Mouse (Mus musculus): ENCODE results near the gene Pid1. TPM values are rescaled to one million over a fixed set of nuclear protein-coding genes. Genes with fewer than 3 reads are reported as not detected.

The Pid1 gene
- polyA plus RNA-seq, 1 experiment from 2014 or later: 27.1 TPM

DNA sequence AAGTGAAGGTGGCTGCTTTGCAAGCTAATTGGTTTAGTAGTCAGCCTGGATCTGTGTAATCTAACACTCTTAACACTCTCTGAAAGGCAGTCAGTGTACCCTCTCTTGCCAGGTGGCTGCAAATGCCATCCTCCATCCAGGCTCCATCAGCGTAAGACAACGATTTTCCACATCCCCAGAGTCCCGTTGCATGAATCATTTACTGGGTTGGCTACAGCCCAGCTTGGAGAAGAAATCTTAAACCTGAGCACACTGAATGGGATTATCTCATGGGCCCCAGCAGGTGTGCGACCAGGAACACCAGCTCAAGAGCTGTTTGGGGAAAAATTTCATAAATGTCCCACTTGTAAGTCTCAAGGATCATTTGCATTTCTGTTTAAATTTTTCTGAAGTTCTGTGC lies 23.6 kb upstream of the Pid1 start:
- WGBS: 61% methylated on average over 4 of the region's 4 CpGs
- Histone ChIP-seq H3K9ac (replicated peaks) (no peak overlapping the region), H3K4me3 (replicated peaks) (no peak overlapping the region), H3K27ac (no peak overlapping the region), H3K36me3 (no peaks in the 10 kb centered on the region), H3K4me2 (no peak overlapping the region), H3K9me3 (no peaks in the 10 kb centered on the region), H3K27me3 (no peaks in the 10 kb centered on the region), H3K4me1 (replicated peaks) (no peaks in the 10 kb centered on the region)
- no peak for ATAC-seq (ENCODE audit: insufficient number of reproducible peaks, insufficient read depth, low FRiP score, low TSS enrichment, low read depth)

DNA sequence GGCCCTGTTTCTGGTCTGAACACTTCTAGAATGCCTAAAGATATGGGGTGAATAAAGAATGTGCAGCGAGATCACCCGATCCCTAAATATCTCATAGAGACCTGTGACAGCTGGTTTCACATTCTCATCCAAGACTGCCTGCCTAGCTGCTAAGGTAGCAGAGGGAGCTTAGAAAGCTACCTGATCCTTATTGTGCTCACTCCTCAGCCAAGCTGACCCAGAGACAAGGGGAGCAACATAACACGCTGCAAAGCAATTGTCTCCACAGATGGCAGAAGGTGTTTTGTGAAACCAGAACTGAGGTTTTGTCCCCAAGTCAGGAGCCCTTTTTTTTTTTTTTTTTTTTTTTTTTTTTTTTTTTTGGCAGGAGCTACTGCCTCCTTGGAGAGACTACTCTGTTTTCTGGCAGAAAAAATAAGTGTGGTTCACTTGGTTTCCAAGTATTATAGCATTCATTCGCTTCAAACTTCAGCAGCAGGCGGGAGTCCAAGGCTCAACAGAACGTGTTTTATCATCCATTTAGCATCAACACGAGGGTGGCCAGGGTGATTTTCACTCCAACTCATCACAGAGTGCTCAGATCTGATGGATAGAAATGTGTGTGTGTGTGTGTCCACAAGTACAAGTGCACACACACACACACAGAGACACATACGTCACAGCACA lies 22.6 kb upstream of the Pid1 start:
- H3K9ac ChIP-seq (replicated peaks): no peak overlapping the region
- H3K4me3 ChIP-seq (replicated peaks): no peak overlapping the region
- 83% methylated on average over 8 of the region's 8 CpGs for WGBS
- ATAC-seq (ENCODE audit: insufficient number of reproducible peaks, insufficient read depth, low FRiP score, low TSS enrichment, low read depth): no peak
- H3K9me3 ChIP-seq: no peaks in the 10 kb centered on the region
- no peaks in the 10 kb centered on the region for H3K36me3 ChIP-seq
- H3K4me1 ChIP-seq (replicated peaks): no peaks in the 10 kb centered on the region
- no peaks in the 10 kb centered on the region for H3K27me3 ChIP-seq
- no peak overlapping the region for H3K4me2 ChIP-seq
- no peak overlapping the region for H3K27ac ChIP-seq

GRCm38 (mm10) chr1:84382709-84383108 lies 18.7 kb upstream of the Pid1 start:
- 83% methylated on average over 1 of the region's 1 CpGs for WGBS
- H3K27me3 ChIP-seq: no peaks in the 10 kb centered on the region

DNA sequence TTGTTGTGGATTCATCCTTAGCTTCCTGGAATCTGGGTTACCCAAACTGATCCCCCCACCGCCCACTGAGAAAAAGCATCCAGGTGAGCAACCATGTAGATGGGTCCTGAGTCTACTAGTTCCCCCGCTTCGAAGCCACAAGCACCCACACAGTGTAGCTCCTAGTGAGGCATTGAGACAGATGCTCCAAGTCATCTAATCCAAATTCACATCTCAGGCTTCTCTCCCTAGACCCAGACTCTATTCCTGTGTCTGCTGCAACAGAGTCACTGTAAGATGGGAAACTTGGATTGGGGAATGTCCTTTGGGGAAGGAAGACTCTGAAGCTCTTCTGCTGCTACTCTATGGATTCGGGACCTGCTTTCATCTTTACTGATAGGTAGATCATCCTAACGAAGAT lies 18.1 kb upstream of the Pid1 start:
- Histone ChIP-seq H3K9ac (replicated peaks) (no peak overlapping the region), H3K27me3 (no peaks in the 10 kb centered on the region), H3K4me1 (replicated peaks) (no peaks in the 10 kb centered on the region), H3K4me3 (replicated peaks) (no peak overlapping the region), H3K9me3 (no peaks in the 10 kb centered on the region), H3K36me3 (no peaks in the 10 kb centered on the region), H3K27ac (no peak overlapping the region), H3K4me2 (no peak overlapping the region)
- no peak for ATAC-seq (ENCODE audit: insufficient number of reproducible peaks, insufficient read depth, low FRiP score, low TSS enrichment, low read depth)
- 93% methylated on average over 5 of the region's 5 CpGs for WGBS

More at GRCm38 (mm10) chr1:84382709-84383108, 18.7 kb upstream of the Pid1 start:
- no peak overlapping the region for H3K27ac ChIP-seq
- H3K36me3 ChIP-seq: no peaks in the 10 kb centered on the region
- H3K9ac ChIP-seq (replicated peaks): no peak overlapping the region
- no peaks in the 10 kb centered on the region for H3K4me1 ChIP-seq (replicated peaks)
- no peak for ATAC-seq (ENCODE audit: insufficient number of reproducible peaks, insufficient read depth, low FRiP score, low TSS enrichment, low read depth)
- H3K4me3 ChIP-seq (replicated peaks): no peak overlapping the region
- no peaks in the 10 kb centered on the region for H3K9me3 ChIP-seq
- no peak overlapping the region for H3K4me2 ChIP-seq

DNA sequence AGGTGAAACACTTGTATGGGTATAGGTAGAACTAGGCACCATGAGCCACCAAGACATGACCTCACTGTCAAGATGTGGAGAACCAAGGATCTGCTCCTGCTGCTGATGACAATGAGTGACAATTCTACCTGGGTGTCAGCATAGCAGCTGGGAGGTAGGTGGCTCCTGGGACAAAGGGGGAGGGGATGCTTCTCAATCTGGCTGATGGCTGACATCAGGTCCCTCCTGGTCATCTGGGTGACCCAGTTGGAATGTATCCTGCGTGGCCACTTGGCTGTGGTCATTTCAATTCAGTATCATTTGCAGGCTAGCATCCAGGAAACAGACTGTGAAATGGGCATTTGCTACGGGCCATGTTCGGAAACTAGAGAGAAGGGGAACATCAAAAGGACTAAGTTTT lies 16.9 kb upstream of the Pid1 start:
- ATAC-seq (ENCODE audit: insufficient number of reproducible peaks, insufficient read depth, low FRiP score, low TSS enrichment, low read depth): no peak
- Histone ChIP-seq H3K27me3 (no peaks in the 10 kb centered on the region), H3K4me2 (no peak overlapping the region), H3K4me3 (replicated peaks) (no peak overlapping the region), H3K27ac (no peak overlapping the region), H3K9me3 (no peaks in the 10 kb centered on the region), H3K9ac (replicated peaks) (no peak overlapping the region), H3K4me1 (replicated peaks) (no peaks in the 10 kb centered on the region), H3K36me3 (no peaks in the 10 kb centered on the region)
- 79% methylated on average over 3 of the region's 3 CpGs for WGBS

DNA sequence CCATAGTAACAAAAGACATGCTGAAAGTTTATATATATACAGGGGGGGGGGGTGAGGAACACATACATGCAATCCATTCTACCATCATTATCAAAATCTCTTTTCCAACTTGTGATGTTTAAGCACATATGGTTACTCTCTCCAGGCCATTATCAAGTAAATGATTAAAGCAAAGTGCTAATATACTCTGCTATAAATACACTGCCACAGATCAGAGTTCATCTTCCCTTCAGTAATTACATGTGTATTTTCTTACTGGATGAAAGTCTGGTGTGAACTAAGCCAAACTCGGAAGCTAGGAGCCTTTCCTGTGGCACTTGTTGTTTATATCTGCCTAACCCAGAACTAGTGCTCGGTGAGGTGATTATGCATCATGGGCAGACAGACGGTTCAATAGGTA lies 3.8 kb upstream of the Pid1 start:
- Histone ChIP-seq H3K27ac (no peak overlapping the region), H3K9ac (replicated peaks) (no peak overlapping the region), H3K4me2 (no peak overlapping the region), H3K36me3 (no peaks in the 10 kb centered on the region), H3K4me1 (replicated peaks) (no peaks in the 10 kb centered on the region; the same call in 1 of the 2 replicates), H3K9me3 (no peaks in the 10 kb centered on the region), H3K4me3 (replicated peaks) (no peak overlapping the region), H3K27me3 (no peaks in the 10 kb centered on the region)
- no peak for ATAC-seq (ENCODE audit: insufficient number of reproducible peaks, insufficient read depth, low FRiP score, low TSS enrichment, low read depth)
- WGBS: 76% methylated on average over 3 of the region's 3 CpGs

DNA sequence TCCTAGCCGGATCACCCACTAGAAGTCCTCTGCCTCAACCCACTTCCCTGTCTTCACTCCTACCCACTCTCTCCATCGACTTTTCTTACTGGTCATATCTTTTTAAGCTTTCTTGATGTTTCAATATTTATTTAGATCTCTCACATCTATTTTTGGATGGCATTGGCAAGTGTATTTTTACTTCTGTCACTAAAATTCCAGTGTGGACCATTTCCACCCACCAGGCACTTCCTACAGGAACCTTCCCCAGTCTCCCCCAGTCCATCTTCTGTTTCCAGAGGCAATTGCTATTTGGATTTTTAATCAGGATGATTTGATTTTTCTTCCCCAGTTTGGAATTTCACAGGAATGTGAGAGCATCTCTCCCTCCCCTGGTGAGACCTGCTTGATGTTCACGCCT lies 2.6 kb upstream of the Pid1 start:
- Histone ChIP-seq H3K4me3 (replicated peaks) (no peak overlapping the region), H3K36me3 (no peaks in the 10 kb centered on the region), H3K4me2 (no peak overlapping the region), H3K27me3 (no peaks in the 10 kb centered on the region), H3K4me1 (replicated peaks) (no peaks in the 10 kb centered on the region; the same call in 1 of the 2 replicates), H3K9ac (replicated peaks) (no peak overlapping the region), H3K9me3 (no peaks in the 10 kb centered on the region), H3K27ac (no peak overlapping the region)
- no peak for ATAC-seq (ENCODE audit: insufficient number of reproducible peaks, insufficient read depth, low FRiP score, low TSS enrichment, low read depth)
- 67% methylated on average over 3 of the region's 3 CpGs for WGBS

GRCm38 (mm10) chr1:84362709-84363617 lies 1.0 kb downstream of the Pid1 start:
- H3K4me1 ChIP-seq (replicated peaks): no peaks in the 10 kb centered on the region; the same call in 1 of the 2 replicates
- 87% methylated on average over 7 of the region's 7 CpGs for WGBS

DNA sequence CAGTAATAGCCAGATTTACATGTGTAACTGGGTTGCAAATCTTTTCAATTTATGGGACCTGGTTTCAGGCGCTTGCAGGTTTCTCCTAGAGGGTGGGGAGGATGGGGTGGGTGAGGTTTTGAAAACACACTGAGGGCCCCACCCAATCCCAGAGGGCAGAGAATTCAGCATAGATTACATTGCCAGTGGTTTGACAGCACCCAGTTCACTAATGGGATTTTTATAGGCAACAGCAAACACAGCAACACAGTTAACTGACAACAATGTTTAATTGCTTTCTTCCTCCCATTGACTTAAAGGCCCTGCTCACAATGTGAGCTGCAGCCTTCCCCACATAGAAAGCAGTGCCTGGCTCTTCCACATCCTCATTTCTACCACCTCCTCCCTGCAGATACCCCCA lies 1.8 kb downstream of the Pid1 start:
- no peak for ATAC-seq (ENCODE audit: insufficient number of reproducible peaks, insufficient read depth, low FRiP score, low TSS enrichment, low read depth)
- Histone ChIP-seq H3K9me3 (no peaks in the 10 kb centered on the region), H3K4me2 (no peak overlapping the region), H3K9ac (replicated peaks) (no peak overlapping the region), H3K4me1 (replicated peaks) (no peaks in the 10 kb centered on the region; the same call in 1 of the 2 replicates), H3K27me3 (no peaks in the 10 kb centered on the region), H3K27ac (no peak overlapping the region), H3K4me3 (replicated peaks) (no peak overlapping the region), H3K36me3 (no peaks in the 10 kb centered on the region)
- WGBS: 44% methylated on average over 1 of the region's 1 CpGs

More at GRCm38 (mm10) chr1:84362709-84363617, 1.0 kb downstream of the Pid1 start:
- H3K36me3 ChIP-seq: no peaks in the 10 kb centered on the region
- no peaks in the 10 kb centered on the region for H3K9me3 ChIP-seq
- no peak overlapping the region for H3K4me2 ChIP-seq
- no peaks in the 10 kb centered on the region for H3K27me3 ChIP-seq
- H3K9ac ChIP-seq (replicated peaks): no peak overlapping the region
- H3K4me3 ChIP-seq (replicated peaks): no peak overlapping the region
- ATAC-seq (ENCODE audit: insufficient number of reproducible peaks, insufficient read depth, low FRiP score, low TSS enrichment, low read depth): no peak
- no peak overlapping the region for H3K27ac ChIP-seq

DNA sequence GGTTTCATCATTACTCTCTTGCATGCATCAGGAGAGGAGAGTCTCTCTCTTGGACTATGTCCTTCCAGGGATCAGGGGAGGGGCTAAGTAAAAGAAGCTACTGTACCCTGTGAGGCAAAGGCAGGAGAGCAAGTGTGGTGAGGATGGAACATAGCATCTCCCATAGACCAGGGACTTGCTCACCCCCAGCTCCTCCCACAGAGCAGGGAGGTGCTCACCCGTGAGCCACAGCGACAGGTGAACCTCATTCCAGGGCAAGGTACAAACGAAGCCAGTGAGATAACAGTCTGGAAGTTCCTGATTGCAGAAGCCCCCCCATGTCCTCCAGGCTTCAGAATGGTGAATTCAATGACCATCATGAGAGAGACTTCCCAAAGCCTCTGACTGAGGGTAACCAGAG lies 2.6 kb downstream of the Pid1 start:
- no peaks in the 10 kb centered on the region for H3K9me3 ChIP-seq
- no peak overlapping the region for H3K4me2 ChIP-seq
- H3K36me3 ChIP-seq: no peaks in the 10 kb centered on the region
- H3K9ac ChIP-seq (replicated peaks): no peak overlapping the region
- no peak overlapping the region for H3K4me3 ChIP-seq (replicated peaks)
- WGBS: 89% methylated on average over 3 of the region's 3 CpGs
- no peak for ATAC-seq (ENCODE audit: insufficient number of reproducible peaks, insufficient read depth, low FRiP score, low TSS enrichment, low read depth)
- H3K4me1 ChIP-seq (replicated peaks): no peaks in the 10 kb centered on the region; the same call in 1 of the 2 replicates
- no peaks in the 10 kb centered on the region for H3K27me3 ChIP-seq
- no peak overlapping the region for H3K27ac ChIP-seq

DNA sequence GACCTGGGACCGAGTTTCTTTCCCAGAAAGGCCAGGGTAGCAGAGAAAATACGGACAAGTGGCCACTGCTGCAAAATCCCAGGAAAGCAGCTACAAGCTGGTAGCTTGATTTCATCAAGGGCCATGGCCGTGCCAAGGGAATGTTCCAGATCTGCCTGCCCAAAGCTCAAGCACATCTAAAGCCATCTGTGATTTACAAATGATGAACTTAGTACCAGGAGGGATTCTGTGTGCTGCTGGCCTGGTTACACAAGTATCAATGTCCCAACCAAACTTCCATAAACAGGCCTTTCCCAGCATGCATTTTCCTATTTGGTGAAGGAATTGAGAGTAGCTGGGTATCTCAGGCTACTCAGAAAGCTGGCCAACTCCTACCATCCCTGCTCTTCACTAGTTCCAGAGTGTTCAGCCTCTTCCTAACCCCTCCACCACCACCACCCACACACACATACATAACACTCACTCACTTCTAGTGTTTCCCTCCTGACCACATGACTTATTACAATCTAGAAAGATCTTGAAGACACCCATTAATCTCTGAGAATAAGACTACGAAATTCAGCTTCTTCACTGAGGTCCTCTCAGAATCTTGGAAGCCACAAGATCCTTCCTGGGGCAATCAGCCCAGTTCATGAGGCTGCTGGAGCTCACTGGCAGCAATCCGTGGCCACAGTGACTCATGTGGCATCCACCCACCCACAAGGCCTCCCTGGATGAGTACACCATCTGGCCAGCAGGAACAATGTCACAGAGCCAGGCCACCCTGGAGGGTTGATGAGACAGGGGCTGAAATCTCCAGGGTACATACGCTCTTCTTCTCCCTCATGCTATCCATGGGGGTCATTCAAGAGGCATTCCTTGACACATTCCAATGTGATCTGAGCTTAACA lies 4.1 kb downstream of the Pid1 start:
- no peak overlapping the region for H3K27ac ChIP-seq
- ATAC-seq (ENCODE audit: insufficient number of reproducible peaks, insufficient read depth, low FRiP score, low TSS enrichment, low read depth): no peak
- H3K27me3 ChIP-seq: no peaks in the 10 kb centered on the region
- H3K36me3 ChIP-seq: no peaks in the 10 kb centered on the region
- H3K9ac ChIP-seq (replicated peaks): no peak overlapping the region
- H3K9me3 ChIP-seq: no peaks in the 10 kb centered on the region
- 88% methylated on average over 6 of the region's 6 CpGs for WGBS
- no peak overlapping the region for H3K4me3 ChIP-seq (replicated peaks)
- H3K4me1 ChIP-seq (replicated peaks): no peaks in the 10 kb centered on the region
- H3K4me2 ChIP-seq: no peak overlapping the region

Data from limb, embryonic 12.5 days (tissue).